ENCODE assay signal across 9 mouse cellular contexts in genomic region chr6:52005616-52005962, GRCm38 (mm10). TPM values are rescaled to one million over a fixed set of nuclear protein-coding genes. Genes with fewer than 3 reads are reported as not detected.
DNase-seq lines count a peak whose midpoint lies in the region; ATAC-seq and TF ChIP-seq lines count a peak whose summit lies in the region.
"Had no signal": no experiment of that assay in that cellular context is flagged by ENCODE, and none has a peak within 500 bp of the region (broad histone marks: within the 10 kb centered on the region; RNA-seq: fewer than 3 reads in every experiment).

No protein-coding gene starts in this region.

- DNase-seq in embryonic facial prominence, embryonic 11.5 days (ENCODE audit: low spot score) = peak; percentile 38
- no peak for DNase-seq in embryonic facial prominence, embryonic 10.5 days (ENCODE audit: low spot score)
- no peak for DNase-seq in liver, adult 2 months (ENCODE audit: extremely low read depth, low read depth, low spot score)
- DNase-seq in hindbrain, postnatal 0 days (ENCODE audit: low spot score) = no peak
- DNase-seq in thymus, postnatal 25 days = no peak
- no peak for DNase-seq in T-cell, adult 2 months (ENCODE audit: low spot score)
- DNase-seq: spleen, adult 18-20 months had no signal

- H3K4me1 ChIP-seq in embryonic facial prominence, embryonic 11.5 days (ENCODE audit: control insufficient read depth, insufficient read depth, low read length) = no peaks in the 10 kb centered on the region
- no peaks in the 10 kb centered on the region for H3K4me1 ChIP-seq in embryonic facial prominence, embryonic 10.5 days
- peaks cover 25% of the 10 kb centered on the region for H3K4me1 ChIP-seq in liver, adult 2 months (ENCODE audit: control insufficient read depth, insufficient read depth, low read length)
- no peaks in the 10 kb centered on the region for H3K4me1 ChIP-seq in liver, embryonic 12.5 days
- no peaks in the 10 kb centered on the region for H3K4me1 ChIP-seq in hindbrain, postnatal 0 days (ENCODE audit: insufficient read depth, low read length)
- peaks cover 29% of the 10 kb centered on the region for H3K4me1 ChIP-seq in neural tube, embryonic 14.5 days (ENCODE audit: control insufficient read depth, insufficient read depth, low read length)

- no peak for ATAC-seq in embryonic facial prominence, embryonic 11.5 days (replicated peaks; ENCODE audit: insufficient number of reproducible peaks, low FRiP score, low TSS enrichment, low read depth)
- ATAC-seq in liver, embryonic 12.5 days = no peak
- ATAC-seq in hindbrain, postnatal 0 days = no peak
- ATAC-seq in neural tube, embryonic 14.5 days (ENCODE audit: low read depth) = no peak

- H3K36me3 ChIP-seq in embryonic facial prominence, embryonic 11.5 days (replicated peaks; ENCODE audit: control insufficient read depth, insufficient read depth, low read depth, low read length) = no peaks in the 10 kb centered on the region
- no peaks in the 10 kb centered on the region for H3K36me3 ChIP-seq in embryonic facial prominence, embryonic 10.5 days (replicated peaks)
- no peaks in the 10 kb centered on the region for H3K36me3 ChIP-seq in liver, adult 2 months (ENCODE audit: control insufficient read depth, insufficient read depth, low read length)
- no peaks in the 10 kb centered on the region for H3K36me3 ChIP-seq in liver, embryonic 12.5 days
- no peaks in the 10 kb centered on the region for H3K36me3 ChIP-seq in hindbrain, postnatal 0 days (ENCODE audit: insufficient read depth, low read length)
- no peaks in the 10 kb centered on the region for H3K36me3 ChIP-seq in neural tube, embryonic 14.5 days (ENCODE audit: control insufficient read depth, insufficient read depth, low read length)

- H3K9me3 ChIP-seq in embryonic facial prominence, embryonic 11.5 days (replicated peaks; ENCODE audit: control insufficient read depth, low read length) = no peaks in the 10 kb centered on the region
- no peaks in the 10 kb centered on the region for H3K9me3 ChIP-seq in embryonic facial prominence, embryonic 10.5 days
- no peaks in the 10 kb centered on the region for H3K9me3 ChIP-seq in liver, embryonic 12.5 days (replicated peaks)
- no peaks in the 10 kb centered on the region for H3K9me3 ChIP-seq in hindbrain, postnatal 0 days (ENCODE audit: low read length)
- H3K9me3 ChIP-seq in neural tube, embryonic 14.5 days (ENCODE audit: control insufficient read depth, low read length) = no peaks in the 10 kb centered on the region

- TF ChIP-seq CTCF in liver, adult 2 months (IDR thresholded peaks at IDR 0.05; ENCODE audit: low read depth, low read length) = no peak
- TF ChIP-seq CTCF in hindbrain, postnatal 0 days (IDR thresholded peaks at IDR 0.05; ENCODE audit: low read depth) = no peak

- peaks cover 10% of the 10 kb centered on the region; the same call in 1 of the 2 replicates for H3K79me2 ChIP-seq in liver, adult 2 months (ENCODE audit: control insufficient read depth, insufficient read depth, low read length)

- TF ChIP-seq POLR2A in liver, adult 2 months (IDR thresholded peaks at IDR 0.05; ENCODE audit: extremely low read depth, insufficient read depth, low read length) = no peak

- H3K9ac ChIP-seq in embryonic facial prominence, embryonic 11.5 days (replicated peaks; ENCODE audit: low read length) = no peak overlapping the region
- H3K9ac ChIP-seq in liver, adult 2 months (ENCODE audit: low read depth, low read length) = peak overlapping the region; percentile 62; the same call in 1 of the 2 replicates
- no peak overlapping the region for H3K9ac ChIP-seq in liver, embryonic 12.5 days
- H3K9ac ChIP-seq in hindbrain, postnatal 0 days (replicated peaks; ENCODE audit: low read length) = no peak overlapping the region; the same call in 1 of the 2 replicates
- peak overlapping the region; percentile 39 for H3K9ac ChIP-seq in neural tube, embryonic 14.5 days (replicated peaks; ENCODE audit: low read depth, low read length)

- H3K27ac ChIP-seq in embryonic facial prominence, embryonic 11.5 days (replicated peaks; ENCODE audit: low read depth, low read length) = no peak overlapping the region
- no peak overlapping the region for H3K27ac ChIP-seq in embryonic facial prominence, embryonic 10.5 days (replicated peaks)
- no peak overlapping the region; the same call in 1 of the 2 replicates for H3K27ac ChIP-seq in liver, adult 2 months (replicated peaks; ENCODE audit: insufficient read depth, low read depth, low read length)
- no peak overlapping the region for H3K27ac ChIP-seq in liver, embryonic 12.5 days
- no peak overlapping the region for H3K27ac ChIP-seq in hindbrain, postnatal 0 days
- H3K27ac ChIP-seq in neural tube, embryonic 14.5 days (ENCODE audit: low read depth, low read length) = peak overlapping the region; percentile 78

- H3K27me3 ChIP-seq in embryonic facial prominence, embryonic 11.5 days (ENCODE audit: control insufficient read depth, insufficient read depth, low read length) = peaks cover 40% of the 10 kb centered on the region
- H3K27me3 ChIP-seq in embryonic facial prominence, embryonic 10.5 days (replicated peaks; ENCODE audit: low read depth, poor library complexity, severe bottlenecking) = peaks cover 98% of the 10 kb centered on the region
- H3K27me3 ChIP-seq in liver, adult 2 months (ENCODE audit: control insufficient read depth, insufficient read depth, low read length) = 0 out of 2 replicates have a peak, but pooled peaks cover 2% of the 10 kb centered on the region
- H3K27me3 ChIP-seq in liver, embryonic 12.5 days (replicated peaks) = peaks cover 56% of the 10 kb centered on the region
- peaks cover 64% of the 10 kb centered on the region for H3K27me3 ChIP-seq in hindbrain, postnatal 0 days (ENCODE audit: insufficient read depth, low read length)
- H3K27me3 ChIP-seq in neural tube, embryonic 14.5 days (ENCODE audit: control insufficient read depth, insufficient read depth, low read length) = no peaks in the 10 kb centered on the region

- no peak overlapping the region for H3K4me2 ChIP-seq in embryonic facial prominence, embryonic 11.5 days (ENCODE audit: low read depth, low read length)
- no peak overlapping the region for H3K4me2 ChIP-seq in liver, embryonic 12.5 days
- 0 out of 2 replicates have a peak overlapping the region, but pooled peaks have one; percentile 42 for H3K4me2 ChIP-seq in hindbrain, postnatal 0 days (ENCODE audit: low read depth, low read length)
- peak overlapping the region; percentile 66 for H3K4me2 ChIP-seq in neural tube, embryonic 14.5 days (ENCODE audit: low read depth, low read length)

- no peak overlapping the region for H3K4me3 ChIP-seq in embryonic facial prominence, embryonic 11.5 days (ENCODE audit: low read depth, low read length)
- no peak overlapping the region for H3K4me3 ChIP-seq in embryonic facial prominence, embryonic 10.5 days
- H3K4me3 ChIP-seq in liver, adult 2 months (ENCODE audit: insufficient read depth, low read depth, low read length) = peak overlapping the region; percentile 47; the same call in 1 of the 2 replicates
- no peak overlapping the region for H3K4me3 ChIP-seq in liver, embryonic 12.5 days
- H3K4me3 ChIP-seq in hindbrain, postnatal 0 days (ENCODE audit: low read length) = no peak overlapping the region
- H3K4me3 ChIP-seq in neural tube, embryonic 14.5 days (ENCODE audit: low read depth, low read length) = peak overlapping the region; percentile 20; the same call in 1 of the 2 replicates

- WGBS in embryonic facial prominence, embryonic 11.5 days = 9% methylated on average over 8 of the region's 8 CpGs
- 7% methylated on average over 8 of the region's 8 CpGs for WGBS in embryonic facial prominence, embryonic 10.5 days
- WGBS in liver, adult 2 months = 14% methylated on average over 8 of the region's 8 CpGs
- WGBS in liver, embryonic 12.5 days (ENCODE audit: insufficient replicate concordance) = 24% methylated on average over 8 of the region's 8 CpGs
- WGBS in hindbrain, postnatal 0 days = 18% methylated on average over 8 of the region's 8 CpGs
- 15% methylated on average over 8 of the region's 8 CpGs for WGBS in neural tube, embryonic 14.5 days

RNA-seq across cellular contexts. Expression of gene Skap2, which starts 6.8 kb away (rescaled TPM):
- polyA plus RNA-seq in embryonic facial prominence, embryonic 11.5 days (2014; fragmentation: Nextera tagmentation; extraction: Ambion mirVana) = 10.4 and 10.5 TPM in 2 replicates
- 8.0 and 11.4 TPM in 2 replicates for polyA plus RNA-seq in embryonic facial prominence, embryonic 10.5 days (2016; fragmentation: Nextera tagmentation; extraction: Ambion mirVana)
- total RNA-seq in liver, adult 2 months (2014; rRNA removed) = 12.8 and 15.6 TPM in 2 replicates
- polyA plus RNA-seq in liver, adult 2 months (2012; rRNA removed) = 3.9 and 4.0 TPM in 2 replicates
- 22.2 and 22.6 TPM in 2 replicates for polyA plus RNA-seq in liver, embryonic 12.5 days (2016; fragmentation: Nextera tagmentation; extraction: Ambion mirVana)
- total RNA-seq in hindbrain, postnatal 0 days (2014; rRNA removed) = 9.8 and 11.1 TPM in 2 replicates
- polyA plus RNA-seq in hindbrain, postnatal 0 days (2015; fragmentation: Nextera tagmentation; extraction: Ambion mirVana) = 28.1 TPM in 2 replicates
- 26.1 and 31.5 TPM in 2 replicates for polyA plus RNA-seq in neural tube, embryonic 14.5 days (2014; fragmentation: Nextera tagmentation; extraction: Ambion mirVana)

Comparison
In these comparisons a context has a peak if more than half of its experiments do, and no peak if none do; other contexts are left out.
1. H3K4me3 ChIP-seq: peak in liver, adult 2 months (single experiment) and neural tube, embryonic 14.5 days (single experiment); none in embryonic facial prominence, embryonic 11.5 days (single experiment), embryonic facial prominence, embryonic 10.5 days (single experiment), liver, embryonic 12.5 days (single experiment) and hindbrain, postnatal 0 days (single experiment).
2. H3K9ac ChIP-seq: peak in liver, adult 2 months (single experiment) and neural tube, embryonic 14.5 days (single experiment); none in embryonic facial prominence, embryonic 11.5 days (single experiment), liver, embryonic 12.5 days (single experiment) and hindbrain, postnatal 0 days (single experiment).
3. H3K4me2 ChIP-seq: peak in hindbrain, postnatal 0 days (single experiment) and neural tube, embryonic 14.5 days (single experiment); none in embryonic facial prominence, embryonic 11.5 days (single experiment) and liver, embryonic 12.5 days (single experiment).